Mouse (Mus musculus) CH12.LX (cell line): ENCODE data around the gene Babam2. TPM values are rescaled to one million over a fixed set of nuclear protein-coding genes. Genes with fewer than 3 reads are reported as not detected.

Source experiments
- DNase-seq: peaks from one replicate; pipeline ENCODE4 v3.0.0-alpha.2; 2013; ENCODE audit errors: extremely low read depth
- H3K27ac ChIP-seq: 2 replicates; pipeline ENCODE4 v1.5.1; 2012; ENCODE audit warnings: low read depth, mild to moderate bottlenecking, control low read depth, moderate library complexity; ENCODE audit not compliant: insufficient read depth
- H3K27me3 ChIP-seq: replicated peaks from 2 replicates; pipeline ENCODE3; 2012; ENCODE audit warnings: inconsistent platforms
- H3K36me3 ChIP-seq, 2 experiments: replicated peaks in 1 of 2; 2 replicates each; pipeline versions ENCODE3 to v1.6.1; 2012; ENCODE audit warnings: inconsistent platforms in 1 of 2, low read length in 1 of 2, mild to moderate bottlenecking in 1 of 2, mixed read lengths in 1 of 2, moderate library complexity in 1 of 2; ENCODE audit not compliant: control insufficient read depth in 1 of 2, insufficient read depth in 1 of 2
- H3K4me1 ChIP-seq, 2 experiments: 2 replicates each; pipeline ENCODE4 v1.6.1; 2012; ENCODE audit warnings: inconsistent platforms in 1 of 2, moderate library complexity in 1 of 2; ENCODE audit not compliant: insufficient read depth in 2 of 2, control insufficient read depth in 1 of 2
- H3K4me2 ChIP-seq: 2 replicates; pipeline ENCODE4 v1.6.1; 2012; ENCODE audit warnings: low read depth, mild to moderate bottlenecking, control low read depth; ENCODE audit not compliant: poor library complexity, insufficient read depth, severe bottlenecking
- H3K4me3 ChIP-seq, 3 experiments: fragments of 150-350 bp in 1 of 3; sonication (generic) in 1 of 3; replicated peaks in 1 of 3; 2 replicates each; pipeline versions ENCODE3 to v1.5.1; 2011 to 2012; ENCODE audit warnings: low read depth in 2 of 3, low read length in 2 of 3, mild to moderate bottlenecking in 2 of 3, moderate library complexity in 2 of 3, control low read depth in 1 of 3, improper control_type of control experiment in 1 of 3, inconsistent platforms in 1 of 3, mixed read lengths in 1 of 3; ENCODE audit not compliant: poor library complexity in 1 of 3
- H3K79me2 ChIP-seq: replicated peaks from 2 replicates; pipeline ENCODE4 v1.6.1; 2012; ENCODE audit warnings: mild to moderate bottlenecking, moderate library complexity; ENCODE audit not compliant: control insufficient read depth, poor library complexity, insufficient read depth, severe bottlenecking; ENCODE audit errors: extremely low read depth
- H3K9ac ChIP-seq: 2 replicates; pipeline ENCODE4 v1.6.1; 2012; ENCODE audit warnings: low read depth, mild to moderate bottlenecking, control low read depth, moderate library complexity; ENCODE audit not compliant: insufficient read depth
- H3K9me3 ChIP-seq: replicated peaks from 2 replicates; pipeline ENCODE3; 2012; ENCODE audit warnings: low read length, inconsistent platforms, mixed read lengths
- BHLHE40 ChIP-seq: IDR thresholded peaks from 2 replicates; pipeline ENCODE4 v1.6.1; 2011; ENCODE audit warnings: mild to moderate bottlenecking, low read depth, low read length, improper control_type of control experiment
- CHD1 ChIP-seq: IDR thresholded peaks from 2 replicates; pipeline ENCODE4 v1.6.1; 2012; ENCODE audit warnings: low read depth, low read length, improper control_type of control experiment, inconsistent platforms
- CHD2 ChIP-seq: IDR thresholded peaks from 2 replicates; pipeline ENCODE4 v1.6.1; 2011; ENCODE audit warnings: low read length, improper control_type of control experiment
- HCFC1 ChIP-seq: IDR thresholded peaks from 2 replicates; pipeline ENCODE4 v1.6.1; 2012; ENCODE audit warnings: low read depth, mild to moderate bottlenecking, inconsistent platforms, low read length, improper control_type of control experiment
- IRF4 ChIP-seq: IDR thresholded peaks from 2 replicates; pipeline ENCODE4 v1.6.1; 2014; ENCODE audit warnings: low read depth, mild to moderate bottlenecking, inconsistent platforms, low read length, improper control_type of control experiment
- JUND ChIP-seq: conservative IDR thresholded peaks from 2 replicates; pipeline ENCODE4 v1.6.1; 2011; ENCODE audit warnings: low read depth, low read length, improper control_type of control experiment
- KAT2A ChIP-seq: IDR thresholded peaks from 2 replicates; pipeline ENCODE4 v1.6.1; 2012; ENCODE audit warnings: low read length, improper control_type of control experiment, inconsistent platforms; ENCODE audit not compliant: insufficient replicate concordance
- MAFK ChIP-seq: IDR thresholded peaks from 2 replicates; pipeline ENCODE4 v1.6.1; 2011; ENCODE audit warnings: low read length, improper control_type of control experiment; ENCODE audit not compliant: insufficient replicate concordance
- MAX ChIP-seq: IDR thresholded peaks from 2 replicates; pipeline ENCODE4 v1.6.1; 2011; ENCODE audit warnings: low read length, improper control_type of control experiment
- MAZ ChIP-seq: IDR thresholded peaks from 2 replicates; pipeline ENCODE4 v1.6.1; 2012; ENCODE audit warnings: low read depth, mild to moderate bottlenecking, inconsistent platforms, low read length, improper control_type of control experiment, moderate library complexity
- MEF2A ChIP-seq: IDR thresholded peaks from 2 replicates; pipeline ENCODE4 v1.6.1; 2014; ENCODE audit warnings: low read depth, mild to moderate bottlenecking, inconsistent platforms, low read length, improper control_type of control experiment, borderline replicate concordance
- MXI1 ChIP-seq: IDR thresholded peaks from 2 replicates; pipeline ENCODE4 v1.6.1; 2011; ENCODE audit warnings: mild to moderate bottlenecking, low read depth, low read length, improper control_type of control experiment
- MYC ChIP-seq: IDR thresholded peaks from 2 replicates; pipeline ENCODE4 v1.6.1; 2011; ENCODE audit warnings: low read depth, mild to moderate bottlenecking, improper control_type of control experiment, low read length
- NRF1 ChIP-seq: IDR thresholded peaks from 2 replicates; pipeline ENCODE4 v1.6.1; 2014; ENCODE audit warnings: low read depth, mild to moderate bottlenecking, inconsistent platforms, low read length, improper control_type of control experiment, moderate library complexity
- PAX5 ChIP-seq: IDR thresholded peaks from 2 replicates; pipeline ENCODE4 v1.6.1; 2012; ENCODE audit warnings: low read length, inconsistent platforms, mixed read lengths
- POLR2A ChIP-seq: IDR thresholded peaks from 2 replicates; pipeline ENCODE4 v1.6.1; 2011; ENCODE audit warnings: low read depth, mild to moderate bottlenecking, improper control_type of control experiment, low read length
- POLR2AphosphoS2 ChIP-seq: IDR thresholded peaks from 2 replicates; pipeline ENCODE4 v1.6.1; 2011; ENCODE audit warnings: low read depth, low read length, improper control_type of control experiment
- RAD21 ChIP-seq: IDR thresholded peaks from 2 replicates; pipeline ENCODE4 v1.6.1; 2011; ENCODE audit warnings: low read depth, mild to moderate bottlenecking, low read length, improper control_type of control experiment, moderate library complexity
- RCOR1 ChIP-seq: conservative IDR thresholded peaks from 2 replicates; pipeline ENCODE4 v1.6.1; 2012; ENCODE audit warnings: low read depth, mild to moderate bottlenecking, inconsistent platforms, low read length, improper control_type of control experiment
- TBP ChIP-seq: conservative IDR thresholded peaks from 2 replicates; pipeline ENCODE4 v1.6.1; 2011; ENCODE audit warnings: low read depth, low read length, improper control_type of control experiment
- UBTF ChIP-seq: IDR thresholded peaks from 2 replicates; pipeline ENCODE4 v1.6.1; 2012; ENCODE audit warnings: low read depth, mild to moderate bottlenecking, inconsistent platforms, low read length, improper control_type of control experiment, moderate library complexity
- USF1 ChIP-seq: IDR thresholded peaks from 2 replicates; pipeline ENCODE4 v1.6.1; 2014; ENCODE audit warnings: low read depth, mild to moderate bottlenecking, inconsistent platforms, low read length, improper control_type of control experiment
- USF2 ChIP-seq: conservative IDR thresholded peaks from 2 replicates; pipeline ENCODE4 v1.6.1; 2011; ENCODE audit warnings: low read depth, low read length, improper control_type of control experiment
- ZMIZ1 ChIP-seq: IDR thresholded peaks from 2 replicates; pipeline ENCODE4 v1.6.1; 2012; ENCODE audit warnings: low read depth, mild to moderate bottlenecking, inconsistent platforms, low read length, improper control_type of control experiment
- dilution Hi-C: fragments of 300-500 bp; cut with MboI; formaldehyde crosslinking; loops from 2 replicates; pipeline ENCODE4 v1.14.3; 2020; ENCODE audit warnings: low sequenced_read_pairs; ENCODE audit not compliant: extremely low pct_unique_long_range_greater_than_20kb, extremely low pct_ligation_motif_present
- in situ Hi-C: fragments of 300-500 bp; cut with MboI; formaldehyde crosslinking; loops from 3 replicates; pipeline ENCODE4 v1.14.3; 2019; ENCODE audit warnings: low sequenced_read_pairs, low pct_ligation_motif_present, low pct_unique_long_range_greater_than_20kb, mixed read lengths
- polyA plus RNA-seq: library from polyadenylated mRNA; unstranded; fragments of >175 nt; gene quantifications from 2 replicates; pipeline ENCODE4 v1.2.1, GENCODE M21; 2012; ENCODE audit warnings: low read depth; ENCODE audit not compliant: insufficient read length
- total RNA-seq, 2 experiments: library from RNA; depleted of rRNA; stranded (reverse); fragments of 300-350 nt in 1 of 2; fragments of >200 nt in 1 of 2; gene quantifications; 2 replicates each; pipeline ENCODE4 v1.2.3; 2012 to 2014

Babam2 gene
- total and polyA plus RNA-seq, 3 experiments = 38.2 to 78.0 (median 39.8) TPM

DNA sequence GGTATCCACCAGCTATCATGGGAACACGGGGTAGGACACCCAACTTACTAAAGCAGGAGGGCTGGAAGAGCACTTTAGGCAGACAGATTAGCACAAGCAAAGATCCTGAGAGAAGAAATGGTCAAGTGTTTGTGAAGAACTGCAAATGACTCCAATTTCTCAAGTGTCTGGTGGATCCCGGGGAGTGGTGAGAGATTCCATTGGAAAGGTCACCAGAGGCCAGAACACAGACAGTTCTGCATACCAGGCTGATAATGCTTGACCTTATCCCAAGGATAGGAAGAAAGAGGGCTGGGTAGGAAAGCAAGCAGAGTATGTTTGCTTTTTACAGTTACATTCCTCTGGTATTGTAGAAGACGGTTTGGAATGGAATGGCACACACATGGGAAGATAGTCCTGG lies 320.2 kb downstream of the Babam2 start:
- DNase-seq = no peak
- in situ Hi-C loops = no loop called here
- dilution Hi-C loops = no loop called here
- TF ChIP-seq MEF2A (no peak), POLR2A (no peak), USF2 (no peak), PAX5 (no peak), MAFK (no peak), HCFC1 (no peak), UBTF (no peak), MAZ (no peak), RCOR1 (no peak), KAT2A (no peak), ZMIZ1 (no peak), MYC (no peak), POLR2AphosphoS2 (no peak), MXI1 (no peak), BHLHE40 (no peak), MAX (no peak), NRF1 (no peak), IRF4 (no peak), USF1 (no peak), TBP (no peak)
- TF ChIP-seq, all 38 proteins: peak for 0
- Histone ChIP-seq H3K4me2 (no peak overlapping the region), H3K79me2 (no peaks in the 10 kb centered on the region), H3K4me3 (no peak overlapping the region), H3K27ac (no peak overlapping the region), H3K36me3 (peaks cover 0 to 9% of the 10 kb centered on the region in 2 experiments), H3K9ac (no peak overlapping the region), H3K27me3 (no peaks in the 10 kb centered on the region), H3K4me1 (peaks cover 4 to 26% of the 10 kb centered on the region in 2 experiments; a peak in 3 of 4 replicates), H3K9me3 (no peaks in the 10 kb centered on the region)

DNA sequence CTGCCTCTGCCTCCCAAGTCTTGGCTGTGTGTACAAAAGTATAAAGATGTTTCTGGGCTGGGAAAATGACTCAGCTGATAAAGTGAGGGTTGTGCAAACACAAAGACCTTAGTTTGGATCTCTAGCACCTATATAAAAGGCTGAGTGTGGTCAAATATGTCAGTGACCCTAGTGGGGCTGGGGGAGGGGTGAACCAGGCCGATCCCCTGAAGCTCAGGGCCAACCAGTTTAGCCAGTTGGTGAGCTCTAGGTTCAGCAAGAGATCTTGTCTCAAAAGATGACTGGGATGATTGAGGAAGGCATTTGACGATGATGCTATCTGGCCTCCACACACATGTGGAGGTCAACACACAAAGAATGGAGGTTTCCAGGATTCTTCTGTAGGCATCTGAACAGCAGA lies 320.8 kb downstream of the Babam2 start:
- dilution Hi-C loops = no loop called here
- no peaks in the 10 kb centered on the region for H3K27me3 ChIP-seq
- TF ChIP-seq CHD1 (no peak), KAT2A (no peak), JUND (no peak), BHLHE40 (no peak), CHD2 (no peak), PAX5 (no peak), RAD21 (no peak), HCFC1 (no peak), MYC (no peak)
- TF ChIP-seq, all 38 proteins: peak for 0

More for the DNA sequence above, 320.8 kb downstream of the Babam2 start:
- Histone ChIP-seq H3K36me3 (peaks cover 0 to 9% of the 10 kb centered on the region in 2 experiments), H3K9ac (no peak overlapping the region), H3K4me2 (no peak overlapping the region), H3K27ac (no peak overlapping the region), H3K9me3 (no peaks in the 10 kb centered on the region), H3K4me3 (no peak overlapping the region), H3K79me2 (no peaks in the 10 kb centered on the region), H3K4me1 (peaks cover 4 to 21% of the 10 kb centered on the region in 2 experiments; a peak in 3 of 4 replicates)
- no peak for DNase-seq
- in situ Hi-C loops = no loop called here
